Mouse (Mus musculus) layer of hippocampus, adult 6 months (tissue): ENCODE data around the gene Olfr353. TPM values are rescaled to one million over a fixed set of nuclear protein-coding genes. Genes with fewer than 3 reads are reported as not detected.

Experiments
- long read RNA-seq, 2 experiments: library from polyadenylated mRNA; unstranded; transcript quantifications; one replicate each; pipeline ENCODE4 v2.0.0; 2019 to 2020
- polyA plus RNA-seq: library from polyadenylated mRNA; unstranded; fragments of <200 nt; fragmentation: Nextera tagmentation; gene quantifications from 2 replicates; pipeline ENCODE4 v1.2.3, GENCODE M21; 2021

Gene Olfr353
- not detected in 2 replicates for polyA plus RNA-seq
- long read RNA-seq, experiment 1: 0 reads
- long read RNA-seq, experiment 2: 0 reads

DNA sequence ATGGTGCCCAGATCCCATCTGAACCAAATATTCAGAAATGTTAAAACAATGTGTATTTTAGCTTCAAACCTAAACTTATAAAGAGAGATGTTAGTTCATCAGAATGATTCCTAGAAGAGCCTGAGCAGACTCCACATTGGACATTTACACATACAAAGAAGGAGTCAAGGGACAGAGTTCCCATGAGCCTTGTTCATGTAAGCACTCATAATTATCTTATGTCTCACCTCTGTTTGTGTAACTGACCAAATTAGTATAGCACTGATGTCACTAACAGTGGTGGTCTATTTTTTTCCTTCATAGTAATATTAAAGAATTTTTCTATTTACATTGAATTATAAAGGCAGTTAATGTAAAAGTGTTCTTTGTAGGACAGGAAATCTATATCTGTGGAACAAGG lies at the start of gene Olfr353:
Gene Olfr353 (minus strand): TSS at position 101 of the 400 bp plus-strand sequence.

DNA sequence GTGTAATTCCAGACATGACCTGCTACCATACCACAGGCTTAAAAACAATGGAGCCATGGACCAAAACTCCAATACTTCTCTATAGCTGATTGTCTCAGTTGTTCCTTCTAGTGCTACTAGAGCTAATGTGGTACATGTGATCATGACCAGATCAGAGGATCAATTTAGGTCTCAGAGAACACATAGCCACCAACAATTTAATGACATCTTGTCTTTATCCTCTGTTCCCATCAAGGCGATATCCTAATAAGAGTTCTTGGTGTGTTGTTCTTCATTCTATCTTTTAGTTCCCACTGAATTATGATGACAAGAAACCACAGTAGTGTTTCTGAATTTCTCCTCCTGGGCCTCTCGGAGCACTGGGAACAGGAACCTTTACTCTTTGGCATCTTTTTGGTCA lies 44.1 kb upstream of the Olfr353 start, which contains the start of gene Olfr356:
Gene Olfr356 (plus strand): TSS at position 301 of the 400 bp plus-strand sequence.

DNA sequence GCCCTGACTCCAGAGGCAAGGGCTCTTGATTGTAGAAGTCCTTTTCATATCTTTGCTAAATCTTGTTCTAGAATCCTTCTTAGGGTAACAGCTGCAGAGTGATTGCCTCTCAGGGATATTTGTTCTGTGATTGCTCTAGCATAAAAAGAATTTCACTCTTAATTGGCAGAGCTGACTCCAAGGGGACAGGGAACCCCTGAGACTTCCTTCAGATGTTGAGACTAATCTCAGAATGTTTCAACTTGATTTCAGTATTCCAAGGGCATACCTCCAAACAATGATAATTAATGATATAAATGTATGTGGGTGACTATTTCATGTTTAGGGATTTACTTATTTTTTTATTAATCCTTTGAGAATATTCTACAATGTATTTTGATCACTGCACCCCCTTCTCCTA lies 36.1 kb upstream of the Olfr353 start, which contains the start of gene Olfr355:
Gene Olfr355 (minus strand): TSS at position 101 of the 400 bp plus-strand sequence.

DNA sequence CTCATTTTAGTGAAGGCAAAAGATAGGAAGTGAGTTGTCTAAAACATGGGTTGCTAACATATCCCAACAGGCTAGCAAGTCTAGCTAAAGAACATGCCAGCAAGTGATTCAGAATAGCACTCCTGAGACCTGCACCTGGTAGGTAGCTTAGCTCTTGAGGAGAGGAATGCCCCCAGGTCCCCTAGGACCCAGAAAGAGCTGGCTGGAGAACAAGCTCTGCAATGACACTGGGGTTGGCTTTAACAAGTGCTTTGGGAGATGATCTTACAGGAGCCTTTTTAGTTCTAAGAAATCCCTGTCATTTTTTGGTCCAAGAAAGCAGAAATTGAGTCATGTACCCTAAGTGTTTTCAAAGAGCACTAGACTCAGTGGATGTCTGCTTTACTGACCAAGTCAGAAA lies 12.6 kb upstream of the Olfr353 start, which contains the start of gene Olfr354:
Gene Olfr354 (plus strand): TSS at position 301 of the 400 bp plus-strand sequence.

DNA sequence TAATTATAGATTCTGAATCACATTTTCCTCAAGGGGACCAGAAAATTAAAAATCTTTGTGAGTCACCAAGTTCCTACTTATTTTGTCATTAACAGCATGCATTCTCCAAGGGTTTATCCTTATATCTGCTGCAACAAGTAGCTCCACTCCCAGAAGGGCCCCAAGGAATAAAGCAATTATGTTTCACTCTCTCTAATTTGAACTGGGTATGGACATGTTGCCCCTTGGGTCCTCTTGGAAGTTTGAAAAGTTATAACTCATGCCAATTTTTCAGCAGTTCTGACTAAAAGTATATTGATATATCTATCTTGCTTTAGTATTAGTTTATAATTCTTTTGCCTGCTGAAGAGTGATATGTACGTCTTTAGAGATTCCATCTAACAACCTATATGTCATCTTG lies 24.6 kb downstream of the Olfr353 start, which contains the start of gene Olfr352:
Gene Olfr352 (plus strand): TSS at position 301 of the 400 bp plus-strand sequence.

DNA sequence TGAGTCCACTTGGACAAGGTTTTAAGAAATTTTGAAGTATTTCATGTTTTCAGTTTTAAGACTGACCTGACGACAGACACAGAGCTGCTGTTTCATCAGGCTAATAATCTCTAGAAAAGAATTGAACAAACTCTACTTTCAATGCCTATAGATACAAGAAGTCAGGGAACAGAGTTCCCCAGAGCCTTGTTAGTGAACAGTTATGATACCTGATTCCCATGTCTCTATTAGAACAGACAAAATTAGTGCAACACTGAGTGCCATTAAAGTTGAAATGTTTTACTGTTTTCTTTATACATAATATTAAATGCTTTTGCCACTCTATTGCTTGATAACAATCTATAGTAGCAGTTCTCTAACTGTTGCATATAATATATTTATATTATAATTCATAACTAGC lies 30.2 kb downstream of the Olfr353 start, which contains the start of gene Olfr351:
Gene Olfr351 (minus strand): TSS at position 101 of the 400 bp plus-strand sequence.

DNA sequence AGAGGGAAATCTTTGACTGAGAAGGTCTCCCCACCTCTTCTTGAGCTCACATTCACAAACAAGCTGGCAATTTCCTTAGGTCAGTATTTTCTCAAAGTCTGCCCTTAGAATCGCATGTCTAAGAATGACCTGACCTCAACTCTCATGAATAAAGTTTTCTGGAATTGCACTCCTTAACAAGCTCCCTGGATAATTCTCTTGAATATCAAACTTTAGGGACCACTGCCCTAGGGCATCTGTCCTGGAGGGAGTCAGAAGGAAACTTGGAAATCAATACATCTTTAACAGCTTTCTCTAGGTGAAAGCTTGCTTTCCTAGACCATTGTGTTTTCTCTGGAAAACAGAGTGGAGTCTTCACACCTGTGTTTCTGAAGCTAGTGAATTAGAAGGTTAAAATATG lies 46.7 kb downstream of the Olfr353 start, which contains the start of gene Olfr350:
Gene Olfr350 (plus strand): TSS at position 301 of the 400 bp plus-strand sequence.

Other genes starting within 250 kb of the Olfr353 start
- gene Olfr346, start 207.1 kb downstream of the Olfr353 start, polyA plus RNA-seq: not detected in 2 replicates
- gene Olfr347, start 161.0 kb downstream of the Olfr353 start, polyA plus RNA-seq: not detected in 2 replicates
- gene Olfr348, start 108.7 kb downstream of the Olfr353 start, polyA plus RNA-seq: not detected in 2 replicates
- not detected in 2 replicates for gene Olfr50, start 102.4 kb downstream of the Olfr353 start, polyA plus RNA-seq
- not detected in 2 replicates for gene Olfr3, start 75.9 kb downstream of the Olfr353 start, polyA plus RNA-seq
- not detected in 2 replicates for gene Olfr350, start 46.6 kb downstream of the Olfr353 start, polyA plus RNA-seq
- gene Olfr351, start 30.3 kb downstream of the Olfr353 start, polyA plus RNA-seq: not detected in 2 replicates
- gene Olfr352, start 24.5 kb downstream of the Olfr353 start, polyA plus RNA-seq: not detected in 2 replicates
- not detected in 2 replicates for gene Olfr354, start 12.7 kb upstream of the Olfr353 start, polyA plus RNA-seq
- gene Olfr355, start 36.0 kb upstream of the Olfr353 start, polyA plus RNA-seq: not detected in 2 replicates
- gene Olfr356, start 44.2 kb upstream of the Olfr353 start, polyA plus RNA-seq: not detected in 2 replicates
- not detected in 2 replicates for gene Olfr357, start 100.9 kb upstream of the Olfr353 start, polyA plus RNA-seq
- gene Olfr358, start 116.4 kb upstream of the Olfr353 start, polyA plus RNA-seq: not detected in 2 replicates
- not detected in 2 replicates for gene Olfr360, start 172.8 kb upstream of the Olfr353 start, polyA plus RNA-seq
- not detected in 2 replicates for gene Olfr361, start 196.4 kb upstream of the Olfr353 start, polyA plus RNA-seq
- gene Olfr362, start 225.0 kb upstream of the Olfr353 start, polyA plus RNA-seq: not detected in 2 replicates
- gene Olfr364-ps1, start 246.4 kb upstream of the Olfr353 start, polyA plus RNA-seq: not detected in 2 replicates